Mouse (Mus musculus): Measurements from ENCODE around the gene Samd4b. TPM values are rescaled to one million over a fixed set of nuclear protein-coding genes. Genes with fewer than 3 reads are reported as not detected.

Gene Samd4b
- polyA plus RNA-seq, 1 experiment from 2014 or later, result 25.7 TPM

DNA sequence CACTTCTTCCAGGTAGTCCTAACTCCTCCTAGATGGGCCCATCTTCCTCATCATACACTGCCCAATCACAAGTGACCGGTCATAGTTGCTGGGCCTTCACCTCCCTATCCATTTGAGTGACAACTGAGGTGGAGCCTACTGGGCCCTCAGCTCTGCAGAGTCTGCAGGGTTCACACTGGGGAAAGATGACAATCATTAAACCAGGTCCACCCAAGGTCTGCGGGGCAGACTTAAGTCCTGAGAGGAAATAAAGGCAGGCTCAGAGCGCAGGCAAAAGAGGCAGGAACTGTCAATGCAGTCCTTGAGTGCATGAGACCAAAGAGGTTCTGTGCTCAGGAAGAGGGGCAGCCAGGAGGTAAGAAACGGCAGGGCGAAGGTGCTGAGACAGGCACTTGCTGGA lies 25.3 kb downstream of the Samd4b start:
- H3K9me3 ChIP-seq, result no peaks in the 10 kb centered on the region
- no peak overlapping the region for H3K27ac ChIP-seq
- H3K36me3 ChIP-seq, result peaks cover 15% of the 10 kb centered on the region
- WGBS, result 95% methylated on average over 5 of the region's 5 CpGs
- H3K4me2 ChIP-seq (replicated peaks), result no peak overlapping the region
- no peak for ATAC-seq
- H3K9ac ChIP-seq (replicated peaks), result no peak overlapping the region
- no peaks in the 10 kb centered on the region for H3K27me3 ChIP-seq
- peaks cover 25% of the 10 kb centered on the region; the same call in 1 of the 2 replicates for H3K4me1 ChIP-seq (replicated peaks)
- no peak overlapping the region for H3K4me3 ChIP-seq (replicated peaks)

DNA sequence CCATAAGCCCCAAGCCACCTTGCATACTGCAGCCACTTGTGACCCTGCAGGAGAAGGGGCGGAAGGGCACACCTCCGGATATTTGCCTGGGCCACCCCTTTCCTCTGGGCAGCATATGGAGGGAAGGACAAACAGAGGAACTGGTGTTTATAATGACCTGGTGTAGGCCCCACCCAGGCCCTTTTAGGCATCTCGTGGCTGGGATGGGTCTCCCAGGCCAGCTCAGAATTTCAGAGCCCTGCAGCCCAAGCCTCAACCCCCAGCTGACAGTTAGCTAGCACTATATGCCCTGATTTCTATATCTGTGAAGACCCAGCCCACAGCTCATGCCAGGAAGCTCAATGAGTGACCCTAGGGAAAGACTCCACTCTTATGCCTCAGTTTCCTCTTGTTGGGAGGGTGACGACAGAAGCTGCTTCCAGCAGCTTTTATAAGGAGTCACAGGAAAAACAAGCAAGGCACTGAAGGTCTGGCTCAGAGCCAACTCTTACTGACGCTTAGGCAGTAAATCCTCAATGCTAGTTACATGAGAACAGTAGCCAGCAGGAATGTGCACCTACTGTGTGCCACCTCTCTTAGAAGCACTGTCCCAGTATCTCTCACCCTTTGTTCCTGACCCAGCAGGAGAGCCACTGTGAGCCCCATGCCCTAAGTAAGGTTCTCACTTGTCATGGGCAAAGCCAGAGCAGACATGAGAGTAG lies 26.8 kb downstream of the Samd4b start:
- WGBS, result 53% methylated on average over 5 of the region's 5 CpGs
- H3K9me3 ChIP-seq, result no peaks in the 10 kb centered on the region
- H3K9ac ChIP-seq (replicated peaks), result no peak overlapping the region
- no peak overlapping the region for H3K4me2 ChIP-seq (replicated peaks)
- peaks cover 19% of the 10 kb centered on the region; the same call in 1 of the 2 replicates for H3K4me1 ChIP-seq (replicated peaks)
- peaks cover 30% of the 10 kb centered on the region for H3K36me3 ChIP-seq
- ATAC-seq, result no peak
- H3K27ac ChIP-seq, result peak overlapping the region; percentile 9; the same call in 1 of the 2 replicates
- no peaks in the 10 kb centered on the region for H3K27me3 ChIP-seq
- no peak overlapping the region for H3K4me3 ChIP-seq (replicated peaks)

DNA sequence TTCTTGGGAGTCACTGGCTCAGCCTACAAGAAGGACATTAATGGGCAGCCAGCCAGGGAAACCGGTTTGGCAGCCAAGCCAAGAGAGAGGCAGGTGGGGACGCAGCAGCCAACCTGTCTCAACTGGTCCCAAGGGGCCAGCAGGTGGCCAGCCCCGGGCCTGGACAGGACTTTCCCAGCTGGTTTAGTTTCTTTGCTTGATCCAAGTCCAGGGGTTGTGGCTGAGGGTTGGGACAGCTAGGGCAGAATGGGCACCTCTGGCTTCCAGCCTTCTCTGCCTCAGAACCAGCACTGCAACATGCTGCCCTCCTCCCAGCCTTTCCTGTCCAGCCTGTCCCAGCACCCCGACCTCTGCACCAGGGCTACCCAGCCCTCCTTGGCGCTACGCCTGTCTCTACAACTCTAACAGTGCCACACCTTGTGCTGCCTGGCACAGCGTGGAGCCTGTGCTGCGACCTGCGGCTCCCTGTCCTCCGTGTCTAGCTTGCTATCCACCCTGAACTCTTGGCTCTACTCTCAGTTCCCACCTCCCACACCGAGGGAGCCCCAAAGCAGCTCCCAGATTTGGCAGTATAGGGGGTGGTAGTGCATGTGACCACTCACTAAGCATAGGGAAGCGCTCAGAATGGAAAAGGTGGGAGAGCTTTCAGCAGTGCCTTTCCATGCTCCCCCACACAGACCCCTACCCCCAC lies 27.5 kb downstream of the Samd4b start:
- H3K9me3 ChIP-seq, result no peaks in the 10 kb centered on the region
- H3K4me3 ChIP-seq (replicated peaks), result no peak overlapping the region
- H3K27me3 ChIP-seq, result no peaks in the 10 kb centered on the region
- peaks cover 37% of the 10 kb centered on the region for H3K36me3 ChIP-seq
- H3K27ac ChIP-seq, result peak overlapping the region; percentile 9; the same call in 1 of the 2 replicates
- H3K9ac ChIP-seq (replicated peaks), result no peak overlapping the region
- no peak overlapping the region for H3K4me2 ChIP-seq (replicated peaks)
- no peak for ATAC-seq
- H3K4me1 ChIP-seq (replicated peaks), result peaks cover 19% of the 10 kb centered on the region; the same call in 1 of the 2 replicates
- 82% methylated on average over 12 of the region's 12 CpGs for WGBS

DNA sequence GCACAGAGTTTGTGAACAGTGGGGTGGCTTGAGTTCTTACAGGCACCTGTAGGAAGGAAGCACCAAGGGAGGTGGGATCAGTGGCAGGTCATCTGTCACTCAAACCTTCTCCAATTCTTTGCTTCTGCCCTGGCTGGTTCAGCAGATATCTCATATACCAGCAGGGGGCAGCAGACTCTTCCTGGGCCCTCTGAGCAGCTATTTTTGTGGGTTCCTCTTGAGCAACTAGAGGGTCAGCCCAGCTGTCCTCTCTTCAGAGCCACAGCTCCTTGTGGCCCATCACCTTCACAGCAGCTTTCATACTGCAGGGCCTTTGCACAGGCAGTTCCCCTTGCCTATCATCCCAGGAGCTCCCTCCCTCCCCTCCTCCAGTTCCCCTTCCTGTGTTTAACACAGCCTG lies 29.7 kb downstream of the Samd4b start:
- Histone ChIP-seq H3K9ac (replicated peaks) (no peak overlapping the region), H3K9me3 (no peaks in the 10 kb centered on the region), H3K4me2 (replicated peaks) (no peak overlapping the region), H3K4me3 (replicated peaks) (no peak overlapping the region), H3K27me3 (no peaks in the 10 kb centered on the region), H3K36me3 (peaks cover 59% of the 10 kb centered on the region), H3K27ac (no peak overlapping the region), H3K4me1 (replicated peaks) (peaks cover 19% of the 10 kb centered on the region; the same call in 1 of the 2 replicates)
- no peak for ATAC-seq

DNA sequence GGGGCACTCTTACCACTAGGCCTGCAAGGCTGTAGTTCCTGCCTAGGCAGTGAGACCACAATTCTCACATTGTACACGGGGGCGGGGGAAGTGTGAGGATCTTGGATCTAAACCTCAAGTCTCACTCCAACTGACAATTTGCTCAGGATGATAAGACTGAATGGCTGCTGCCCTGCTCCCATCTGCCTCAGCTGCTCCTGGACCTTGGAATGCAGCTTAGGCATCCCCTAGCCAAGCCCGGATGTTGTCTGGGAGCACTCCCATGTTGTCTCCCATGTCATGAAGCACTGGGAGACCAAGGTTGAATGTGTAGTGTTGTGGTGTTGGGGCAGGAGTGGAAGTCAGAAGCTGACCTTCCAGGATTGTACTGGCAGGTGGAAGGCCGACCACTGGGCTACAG lies 30.4 kb downstream of the Samd4b start:
- H3K9ac ChIP-seq (replicated peaks), result no peak overlapping the region
- H3K36me3 ChIP-seq, result peaks cover 66% of the 10 kb centered on the region
- no peak overlapping the region for H3K4me2 ChIP-seq (replicated peaks)
- H3K27ac ChIP-seq, result no peak overlapping the region
- H3K4me1 ChIP-seq (replicated peaks), result peaks cover 19% of the 10 kb centered on the region; the same call in 1 of the 2 replicates
- no peak overlapping the region for H3K4me3 ChIP-seq (replicated peaks)
- 93% methylated on average over 4 of the region's 4 CpGs for WGBS
- no peaks in the 10 kb centered on the region for H3K27me3 ChIP-seq
- ATAC-seq, result no peak
- H3K9me3 ChIP-seq, result no peaks in the 10 kb centered on the region

DNA sequence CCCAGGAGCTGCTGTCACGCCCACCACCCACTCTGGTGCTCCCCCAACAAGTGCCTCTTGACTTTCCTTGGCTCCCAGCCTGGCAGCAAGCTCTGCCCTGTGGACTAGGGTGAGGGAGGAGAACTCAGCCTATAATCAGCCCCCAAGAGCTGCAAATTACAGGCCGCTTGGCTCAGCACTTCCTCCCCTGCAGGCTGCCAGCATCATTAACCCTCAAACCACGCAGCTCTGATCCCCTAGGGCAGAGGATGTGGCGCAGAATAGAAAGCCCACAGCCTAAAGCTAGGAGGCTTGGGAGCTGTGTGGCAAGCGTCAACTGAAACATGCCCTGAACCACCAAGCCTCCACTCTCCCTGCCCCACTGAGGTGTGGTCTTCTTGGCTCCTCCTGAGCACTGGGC lies 32.5 kb downstream of the Samd4b start:
- Histone ChIP-seq H3K4me1 (replicated peaks) (0 out of 2 replicates have a peak, but pooled peaks cover 4% of the 10 kb centered on the region), H3K4me2 (replicated peaks) (no peak overlapping the region), H3K27ac (no peak overlapping the region), H3K36me3 (peaks cover 83% of the 10 kb centered on the region), H3K9ac (replicated peaks) (no peak overlapping the region; the same call in 1 of the 2 replicates), H3K9me3 (no peaks in the 10 kb centered on the region), H3K4me3 (replicated peaks) (no peak overlapping the region), H3K27me3 (no peaks in the 10 kb centered on the region)
- 86% methylated on average over 5 of the region's 5 CpGs for WGBS
- ATAC-seq, result no peak

DNA sequence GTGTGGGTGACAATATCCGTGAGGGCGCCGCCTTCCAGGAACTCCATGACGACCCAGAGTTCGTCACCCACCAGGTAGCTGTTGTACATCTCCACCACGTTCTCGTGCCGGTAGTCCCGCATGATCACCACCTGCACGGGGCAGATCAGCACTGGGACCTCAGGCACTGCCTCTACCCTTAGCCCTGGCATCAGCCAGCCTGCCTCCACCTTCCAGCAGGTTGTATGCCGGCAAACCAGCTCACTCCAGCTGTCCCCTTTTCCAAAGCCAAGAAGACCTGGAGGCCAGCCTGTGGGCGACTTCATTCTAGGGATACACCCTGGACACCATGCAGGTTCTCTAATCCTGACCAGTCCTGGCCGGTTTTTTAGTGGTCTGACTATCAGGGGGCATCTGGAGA lies 35.0 kb downstream of the Samd4b start:
- Histone ChIP-seq H3K4me3 (replicated peaks) (no peak overlapping the region), H3K36me3 (peaks cover 94% of the 10 kb centered on the region), H3K9me3 (no peaks in the 10 kb centered on the region), H3K4me2 (replicated peaks) (no peak overlapping the region), H3K4me1 (replicated peaks) (no peaks in the 10 kb centered on the region), H3K27ac (no peak overlapping the region), H3K27me3 (no peaks in the 10 kb centered on the region), H3K9ac (replicated peaks) (no peak overlapping the region)
- ATAC-seq, result no peak
- 98% methylated on average over 13 of the region's 13 CpGs for WGBS

DNA sequence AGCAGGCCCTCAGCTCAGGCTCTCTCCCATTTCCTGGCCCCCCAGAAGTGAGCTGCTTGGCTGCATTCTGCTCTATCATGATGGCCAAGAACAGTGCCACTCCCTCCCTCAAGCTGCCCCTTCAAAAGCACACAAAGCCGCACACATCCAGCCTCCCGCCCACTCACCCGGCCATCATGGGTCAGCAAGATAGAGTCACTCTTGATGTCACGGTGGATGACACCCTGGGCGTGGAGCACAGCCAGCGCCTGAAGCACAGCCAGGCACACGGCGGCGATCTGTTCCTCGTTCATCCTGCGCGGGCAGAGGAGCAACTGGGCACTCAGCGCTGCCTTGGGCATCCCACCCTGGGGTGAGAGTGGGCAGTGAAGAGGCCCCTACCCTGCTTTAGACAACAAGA lies 35.6 kb downstream of the Samd4b start:
- 94% methylated on average over 13 of the region's 13 CpGs for WGBS
- H3K9ac ChIP-seq (replicated peaks), result no peak overlapping the region
- peaks cover 92% of the 10 kb centered on the region for H3K36me3 ChIP-seq
- no peaks in the 10 kb centered on the region for H3K4me1 ChIP-seq (replicated peaks)
- H3K27me3 ChIP-seq, result no peaks in the 10 kb centered on the region
- H3K4me2 ChIP-seq (replicated peaks), result no peak overlapping the region
- no peak overlapping the region for H3K4me3 ChIP-seq (replicated peaks)
- no peak overlapping the region for H3K27ac ChIP-seq
- ATAC-seq, result no peak
- no peaks in the 10 kb centered on the region for H3K9me3 ChIP-seq

DNA sequence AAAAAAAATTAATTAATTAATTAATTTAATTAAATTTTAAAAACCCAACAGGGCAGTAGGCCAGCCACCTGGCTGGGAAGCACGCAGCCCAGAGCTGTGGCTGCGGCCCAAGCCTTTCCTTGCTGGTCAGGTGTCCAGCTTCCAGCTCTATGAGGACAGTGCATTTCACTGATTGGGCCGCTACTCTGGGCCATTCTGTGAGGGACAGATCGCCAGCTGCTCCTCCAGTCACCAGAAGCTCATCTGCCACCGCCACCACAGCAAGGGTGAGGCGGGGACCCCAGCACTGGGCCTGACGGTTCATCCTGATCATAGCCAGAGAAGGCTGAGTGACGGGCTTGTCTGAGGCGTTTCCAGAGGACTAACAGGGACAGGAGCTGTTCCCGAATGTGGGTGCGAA lies 36.0 kb downstream of the Samd4b start:
- Histone ChIP-seq H3K9ac (replicated peaks) (no peak overlapping the region), H3K27ac (no peak overlapping the region), H3K27me3 (no peaks in the 10 kb centered on the region), H3K4me3 (replicated peaks) (no peak overlapping the region), H3K9me3 (no peaks in the 10 kb centered on the region), H3K36me3 (peaks cover 88% of the 10 kb centered on the region), H3K4me1 (replicated peaks) (no peaks in the 10 kb centered on the region), H3K4me2 (replicated peaks) (no peak overlapping the region)
- no peak for ATAC-seq
- 90% methylated on average over 11 of the region's 11 CpGs for WGBS

DNA sequence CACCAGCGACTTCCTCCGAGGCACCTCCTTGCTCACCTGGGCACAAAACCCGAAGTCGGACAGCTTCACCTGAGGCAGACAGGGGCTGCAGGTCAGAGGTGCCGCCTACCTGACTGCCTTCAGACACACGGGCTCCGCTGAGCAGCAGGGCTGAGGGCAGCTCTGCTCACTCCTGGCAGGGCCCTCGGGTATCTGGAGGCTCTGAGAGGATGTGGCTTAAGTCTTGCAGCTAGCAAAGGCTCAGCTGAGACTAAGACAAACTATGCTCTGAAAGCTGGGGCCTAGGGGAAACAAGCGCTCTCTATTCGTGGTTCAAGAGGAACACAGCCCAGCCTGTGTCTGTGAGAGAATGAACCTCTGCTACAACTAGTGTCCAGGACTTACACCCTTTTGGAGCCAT lies 37.1 kb downstream of the Samd4b start:
- H3K27ac ChIP-seq, result no peak overlapping the region
- H3K27me3 ChIP-seq, result no peaks in the 10 kb centered on the region
- H3K4me2 ChIP-seq (replicated peaks), result no peak overlapping the region
- H3K9me3 ChIP-seq, result no peaks in the 10 kb centered on the region
- no peak overlapping the region for H3K9ac ChIP-seq (replicated peaks)
- WGBS, result 96% methylated on average over 10 of the region's 10 CpGs
- H3K36me3 ChIP-seq, result peaks cover 77% of the 10 kb centered on the region
- no peak overlapping the region for H3K4me3 ChIP-seq (replicated peaks)
- no peak for ATAC-seq
- H3K4me1 ChIP-seq (replicated peaks), result peaks cover 3% of the 10 kb centered on the region; the same call in 1 of the 2 replicates

DNA sequence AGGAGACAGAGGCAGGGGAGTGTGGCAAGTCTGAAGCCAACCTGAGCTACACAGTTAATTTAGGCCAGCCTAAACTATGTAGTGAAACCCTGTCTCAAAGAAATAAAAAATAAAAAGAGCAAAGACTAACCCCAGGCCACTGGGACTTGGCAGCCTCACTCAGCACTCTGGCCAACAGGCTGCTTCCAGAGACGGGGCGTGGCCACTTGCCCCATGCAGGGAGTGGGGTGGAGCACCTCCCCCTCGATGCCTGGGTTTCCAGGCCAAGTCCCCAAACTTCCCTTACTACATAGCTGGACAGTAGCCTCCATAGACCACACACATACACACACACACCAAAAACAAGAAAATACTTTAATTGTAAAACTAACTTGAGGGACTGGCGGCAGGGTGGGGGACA lies 39.5 kb downstream of the Samd4b start:
- no peaks in the 10 kb centered on the region for H3K27me3 ChIP-seq
- no peak overlapping the region for H3K9ac ChIP-seq (replicated peaks)
- H3K4me1 ChIP-seq (replicated peaks), result peaks cover 4% of the 10 kb centered on the region; the same call in 1 of the 2 replicates
- 0 out of 2 replicates have a peak, but pooled peaks cover under 1% of the 10 kb centered on the region for H3K9me3 ChIP-seq
- no peak overlapping the region for H3K27ac ChIP-seq
- 72% methylated on average over 4 of the region's 4 CpGs for WGBS
- no peak for ATAC-seq
- no peak overlapping the region for H3K4me2 ChIP-seq (replicated peaks)
- no peak overlapping the region for H3K4me3 ChIP-seq (replicated peaks)
- H3K36me3 ChIP-seq, result peaks cover 54% of the 10 kb centered on the region

DNA sequence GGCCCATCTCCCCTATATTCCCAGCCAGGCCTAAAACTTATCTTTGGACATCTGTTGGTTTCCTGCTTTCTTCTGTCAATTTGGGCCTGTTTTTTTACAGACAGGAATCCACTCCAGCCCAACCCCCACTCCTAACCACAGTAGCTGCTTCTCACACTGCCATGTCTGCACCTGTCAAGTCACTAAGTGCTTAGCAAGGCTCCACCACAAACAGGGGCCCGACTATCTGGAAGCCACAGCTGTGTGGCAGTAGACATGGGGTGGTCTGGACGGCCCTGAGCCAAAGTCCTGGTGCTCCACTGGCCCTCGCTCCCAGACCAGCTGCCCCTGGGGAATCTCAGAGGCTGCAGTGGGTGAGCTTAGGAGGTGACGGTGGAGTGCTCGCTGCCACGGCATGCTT lies 40.2 kb downstream of the Samd4b start:
- Histone ChIP-seq H3K4me3 (replicated peaks) (no peak overlapping the region), H3K27me3 (no peaks in the 10 kb centered on the region), H3K27ac (no peak overlapping the region), H3K9me3 (0 out of 2 replicates have a peak, but pooled peaks cover 2% of the 10 kb centered on the region), H3K4me1 (replicated peaks) (peaks cover 4% of the 10 kb centered on the region; the same call in 1 of the 2 replicates), H3K9ac (replicated peaks) (no peak overlapping the region), H3K36me3 (peaks cover 46% of the 10 kb centered on the region), H3K4me2 (replicated peaks) (no peak overlapping the region)
- 91% methylated on average over 6 of the region's 6 CpGs for WGBS
- ATAC-seq, result no peak

Data from midbrain, embryonic 13.5 days (tissue).